Mouse (Mus musculus) lung, embryonic 14.5 days (tissue): ENCODE results near the gene Ascl2. TPM values are rescaled to one million over a fixed set of nuclear protein-coding genes. Genes with fewer than 3 reads are reported as not detected.

Experiments used
- ATAC-seq: fragments of 200-750 bp; cut with Nextera tagmentation; 2 replicates; pipeline ENCODE4 v1.8.0; 2017; ENCODE audit warnings: mild to moderate bottlenecking, moderate TSS enrichment, moderate library complexity; ENCODE audit not compliant: insufficient read depth
- DNase-seq: peaks from one replicate; pipeline ENCODE4 v3.0.0-alpha.2; 2015
- H3K27ac ChIP-seq: fragments of 300-500 bp; sonication (generic); 2 replicates; pipeline ENCODE4 v1.5.1; 2014; ENCODE audit warnings: low read depth, mild to moderate bottlenecking, moderate library complexity
- H3K27me3 ChIP-seq: fragments of 300-500 bp; sonication (generic); 2 replicates; pipeline ENCODE4 v1.6.1; 2014; ENCODE audit warnings: low read length, control low read depth; ENCODE audit not compliant: insufficient read depth
- H3K36me3 ChIP-seq: fragments of 300-500 bp; sonication (generic); 2 replicates; pipeline ENCODE4 v1.6.1; 2014; ENCODE audit warnings: control low read depth; ENCODE audit not compliant: insufficient read depth
- H3K4me1 ChIP-seq: fragments of 300-500 bp; sonication (generic); 2 replicates; pipeline ENCODE4 v1.6.1; 2014; ENCODE audit warnings: antibody characterized with exemption, control low read depth; ENCODE audit not compliant: insufficient read depth
- H3K4me2 ChIP-seq: fragments of 300-500 bp; sonication (generic); 2 replicates; pipeline ENCODE4 v1.6.1; 2014; ENCODE audit warnings: mild to moderate bottlenecking
- H3K4me3 ChIP-seq: fragments of 300-500 bp; sonication (generic); 2 replicates; pipeline ENCODE4 v1.5.1; 2014; ENCODE audit warnings: low read depth, low read length
- H3K9ac ChIP-seq: fragments of 300-500 bp; sonication (generic); 2 replicates; pipeline ENCODE4 v1.6.1; 2014
- H3K9me3 ChIP-seq: fragments of 300-500 bp; sonication (generic); 2 replicates; pipeline ENCODE4 v1.6.1; 2016; ENCODE audit warnings: low read depth, low read length, control low read depth
- CTCF ChIP-seq: IDR thresholded peaks from 2 replicates; pipeline ENCODE4 v1.5.1; 2016; ENCODE audit warnings: antibody characterized with exemption, low read depth
- WGBS: fragments of 180-500 bp; shearing (Covaris S2); extraction: QIAGEN DNeasy Blood & Tissue Kit; methylation state at CpG from one replicate; pipeline ENCODE4 v1.1.7; 2014; 5-methylcytosine and 5-hydroxymethylcytosine counted together
- polyA plus RNA-seq: library from polyadenylated mRNA; unstranded; fragments of >200 nt; fragmentation: Nextera tagmentation; extraction: Ambion mirVana; gene quantifications from 2 replicates; pipeline ENCODE4 v1.2.1, GENCODE M21; 2014

The Ascl2 gene
- polyA plus RNA-seq = 2.2 and 3.3 TPM in 2 replicates

GRCm38 (mm10) chr7:142968809-142969511 lies at the start of gene Ascl2:
TSS of gene Ascl2 (minus strand) at chr7:142969264.
- Histone ChIP-seq H3K9ac (peak within 1 kb of the TSS; percentile 43), H3K27ac (no peak within 1 kb of the TSS), H3K36me3 (no peaks in the 10 kb centered on the region), H3K4me3 (peak within 1 kb of the TSS; percentile 42), H3K4me2 (peak within 1 kb of the TSS; percentile 95), H3K27me3 (peaks cover 78% of the 10 kb centered on the region), H3K9me3 (no peaks in the 10 kb centered on the region), H3K4me1 (no peaks in the 10 kb centered on the region)
- peak; percentile 44 for TF ChIP-seq CTCF
- peak; percentile 71 for DNase-seq
- ATAC-seq = peak; percentile 53
- WGBS = 1% methylated on average over 51 of the region's 51 CpGs

GRCm38 (mm10) chr7:143017181-143017580 lies 48.1 kb upstream of the Ascl2 start:
- ATAC-seq = no peak
- H3K27ac ChIP-seq = peak overlapping the region; percentile 91
- DNase-seq = no peak
- H3K9ac ChIP-seq = no peak overlapping the region
- no peak overlapping the region for H3K4me2 ChIP-seq
- TF ChIP-seq CTCF = no peak
- H3K4me1 ChIP-seq = peaks cover 30% of the 10 kb centered on the region
- WGBS = 71% methylated on average over 4 of the region's 4 CpGs
- H3K9me3 ChIP-seq = no peaks in the 10 kb centered on the region
- H3K27me3 ChIP-seq = no peaks in the 10 kb centered on the region
- no peak overlapping the region for H3K4me3 ChIP-seq
- no peaks in the 10 kb centered on the region for H3K36me3 ChIP-seq

- no peaks in the 10 kb centered on the region for H3K27me3 ChIP-seq
Measured at GRCm38 (mm10) chr7:143016424-143017142, 47.5 kb upstream of the Ascl2 start.

GRCm38 (mm10) chr7:143015755-143016423 lies 46.8 kb upstream of the Ascl2 start:
- Histone ChIP-seq H3K4me1 (peaks cover 37% of the 10 kb centered on the region), H3K4me2 (peak overlapping the region; percentile 41)

More at GRCm38 (mm10) chr7:143016424-143017142, 47.5 kb upstream of the Ascl2 start:
- peak overlapping the region; percentile 41 for H3K4me2 ChIP-seq
- no peak for DNase-seq
- 49% methylated on average over 9 of the region's 9 CpGs for WGBS
- peak; percentile 67 for ATAC-seq
- H3K4me1 ChIP-seq = peaks cover 35% of the 10 kb centered on the region
- TF ChIP-seq CTCF = no peak
- no peak overlapping the region for H3K4me3 ChIP-seq
- H3K9ac ChIP-seq = no peak overlapping the region
- peak overlapping the region; percentile 91 for H3K27ac ChIP-seq
- no peaks in the 10 kb centered on the region for H3K9me3 ChIP-seq
- no peaks in the 10 kb centered on the region for H3K36me3 ChIP-seq

GRCm38 (mm10) chr7:143014862-143015659 lies 46.0 kb upstream of the Ascl2 start:
- Histone ChIP-seq H3K27me3 (no peaks in the 10 kb centered on the region), H3K27ac (peak overlapping the region; percentile 91), H3K36me3 (no peaks in the 10 kb centered on the region), H3K4me1 (peaks cover 37% of the 10 kb centered on the region), H3K4me2 (no peak overlapping the region; the same call in 1 of the 2 replicates), H3K9me3 (no peaks in the 10 kb centered on the region), H3K4me3 (no peak overlapping the region), H3K9ac (no peak overlapping the region)
- DNase-seq (no peak), ATAC-seq (no peak)
- no peak for TF ChIP-seq CTCF
- WGBS = 78% methylated on average over 7 of the region's 7 CpGs

More at GRCm38 (mm10) chr7:143015755-143016423, 46.8 kb upstream of the Ascl2 start:
- H3K27ac ChIP-seq = peak overlapping the region; percentile 91
- DNase-seq (peak; percentile 93), ATAC-seq (peak; percentile 87)
- no peak for TF ChIP-seq CTCF
- no peaks in the 10 kb centered on the region for H3K36me3 ChIP-seq
- no peaks in the 10 kb centered on the region for H3K27me3 ChIP-seq
- no peak overlapping the region for H3K4me3 ChIP-seq
- WGBS = 0% methylated on average over 1 of the region's 1 CpGs
- no peaks in the 10 kb centered on the region for H3K9me3 ChIP-seq
- no peak overlapping the region for H3K9ac ChIP-seq

- H3K36me3 ChIP-seq = no peaks in the 10 kb centered on the region
- no peaks in the 10 kb centered on the region for H3K27me3 ChIP-seq
- no peaks in the 10 kb centered on the region for H3K9me3 ChIP-seq
- no peak overlapping the region for H3K4me3 ChIP-seq
- H3K27ac ChIP-seq = peak overlapping the region; percentile 58; the same call in 1 of the 2 replicates
- DNase-seq (no peak), ATAC-seq (no peak)
- peaks cover 46% of the 10 kb centered on the region for H3K4me1 ChIP-seq
- 60% methylated on average over 8 of the region's 8 CpGs for WGBS
- H3K9ac ChIP-seq = no peak overlapping the region
- no peak for TF ChIP-seq CTCF
- H3K4me2 ChIP-seq = no peak overlapping the region
Measured at GRCm38 (mm10) chr7:143013420-143014178, 44.5 kb upstream of the Ascl2 start.
